Mouse (Mus musculus): ENCODE data around the gene Rbm20. TPM values are rescaled to one million over a fixed set of nuclear protein-coding genes. Genes with fewer than 3 reads are reported as not detected.

Rbm20 gene
- total RNA-seq, 1 experiment: 2.5 TPM

GRCm38 (mm10) chr19:53886576-53887370 lies 209.7 kb downstream of the Rbm20 start:
- no peaks in the 10 kb centered on the region for H3K9me3 ChIP-seq (ENCODE audit: control insufficient read depth, insufficient read depth, low read depth, low read length)
- H3K4me3 ChIP-seq (ENCODE audit: insufficient read depth in 1 of 2, low read depth in 1 of 2, low read length in 2 of 2, poor library complexity in 1 of 2, severe bottlenecking in 1 of 2): no peak overlapping the region
- no peak for DNase-seq (ENCODE audit: low read depth, low spot score)
- H3K27ac ChIP-seq (ENCODE audit: insufficient read depth, low read depth, low read length, poor library complexity, severe bottlenecking): no peak overlapping the region
- H3K9ac ChIP-seq (ENCODE audit: insufficient read depth, low read depth, low read length, poor library complexity, severe bottlenecking): no peak overlapping the region
- peaks cover 0 to 4% of the 10 kb centered on the region in 2 experiments; a peak in 1 of 4 replicates for H3K4me1 ChIP-seq (ENCODE audit: control insufficient read depth in 2 of 2, insufficient read depth in 2 of 2, low read length in 2 of 2, poor library complexity in 1 of 2)
- in situ Hi-C loops (cut with MboI; ENCODE audit: low sequenced_read_pairs in 2 of 2, unreplicated experiment in 2 of 2): no loop called here
- no peaks in the 10 kb centered on the region for H3K36me3 ChIP-seq (ENCODE audit: control insufficient read depth, insufficient read depth, low read length, poor library complexity, severe bottlenecking)
- TF ChIP-seq HCFC1 (IDR thresholded peaks at IDR 0.05; ENCODE audit: borderline replicate concordance, insufficient read depth, low read length) (no peak), MAFK (IDR thresholded peaks at IDR 0.05; ENCODE audit: insufficient read depth, low read depth, low read length) (no peak), ZNF384 (IDR thresholded peaks at IDR 0.05; ENCODE audit: low read depth, low read length) (no peak)

GRCm38 (mm10) chr19:53887822-53888221 lies 210.7 kb downstream of the Rbm20 start:
- DNase-seq (ENCODE audit: low read depth, low spot score): no peak
- H3K9ac ChIP-seq (ENCODE audit: insufficient read depth, low read depth, low read length, poor library complexity, severe bottlenecking): no peak overlapping the region
- no peaks in the 10 kb centered on the region for H3K36me3 ChIP-seq (ENCODE audit: control insufficient read depth, insufficient read depth, low read length, poor library complexity, severe bottlenecking)
- no peaks in the 10 kb centered on the region for H3K9me3 ChIP-seq (ENCODE audit: control insufficient read depth, insufficient read depth, low read depth, low read length)
- in situ Hi-C loops (cut with MboI; ENCODE audit: low sequenced_read_pairs in 2 of 2, unreplicated experiment in 2 of 2): no loop called here
- H3K4me3 ChIP-seq (ENCODE audit: insufficient read depth in 1 of 2, low read depth in 1 of 2, low read length in 2 of 2, poor library complexity in 1 of 2, severe bottlenecking in 1 of 2): no peak overlapping the region
- H3K27ac ChIP-seq (ENCODE audit: insufficient read depth, low read depth, low read length, poor library complexity, severe bottlenecking): no peak overlapping the region
- peaks cover 0 to 4% of the 10 kb centered on the region in 2 experiments; a peak in 1 of 4 replicates for H3K4me1 ChIP-seq (ENCODE audit: control insufficient read depth in 2 of 2, insufficient read depth in 2 of 2, low read length in 2 of 2, poor library complexity in 1 of 2)
- TF ChIP-seq MAFK (IDR thresholded peaks at IDR 0.05; ENCODE audit: insufficient read depth, low read depth, low read length) (no peak), ZC3H11A (IDR thresholded peaks at IDR 0.05; ENCODE audit: borderline replicate concordance, low read depth, low read length) (no peak), ZNF384 (IDR thresholded peaks at IDR 0.05; ENCODE audit: low read depth, low read length) (no peak), CHD2 (IDR thresholded peaks at IDR 0.05; ENCODE audit: low read depth, low read length) (no peak), HCFC1 (IDR thresholded peaks at IDR 0.05; ENCODE audit: borderline replicate concordance, insufficient read depth, low read length) (no peak)

GRCm38 (mm10) chr19:53888331-53888730 lies 211.2 kb downstream of the Rbm20 start:
- no peak for TF ChIP-seq HCFC1 (IDR thresholded peaks at IDR 0.05; ENCODE audit: borderline replicate concordance, insufficient read depth, low read length)
- no peak for TF ChIP-seq ZC3H11A (IDR thresholded peaks at IDR 0.05; ENCODE audit: borderline replicate concordance, low read depth, low read length)
- no peak for TF ChIP-seq ZNF384 (IDR thresholded peaks at IDR 0.05; ENCODE audit: low read depth, low read length)
- no peak for TF ChIP-seq MAFK (IDR thresholded peaks at IDR 0.05; ENCODE audit: insufficient read depth, low read depth, low read length)
- no peak for TF ChIP-seq CHD2 (IDR thresholded peaks at IDR 0.05; ENCODE audit: low read depth, low read length)
- no peak for DNase-seq (ENCODE audit: low read depth, low spot score)
- in situ Hi-C loops (cut with MboI; ENCODE audit: low sequenced_read_pairs in 2 of 2, unreplicated experiment in 2 of 2): no loop called here
- Histone ChIP-seq H3K9ac (ENCODE audit: insufficient read depth, low read depth, low read length, poor library complexity, severe bottlenecking) (no peak overlapping the region), H3K4me3 (ENCODE audit: insufficient read depth in 1 of 2, low read depth in 1 of 2, low read length in 2 of 2, poor library complexity in 1 of 2, severe bottlenecking in 1 of 2) (no peak overlapping the region), H3K9me3 (ENCODE audit: control insufficient read depth, insufficient read depth, low read depth, low read length) (no peaks in the 10 kb centered on the region), H3K27ac (ENCODE audit: insufficient read depth, low read depth, low read length, poor library complexity, severe bottlenecking) (no peak overlapping the region), H3K4me1 (ENCODE audit: control insufficient read depth in 2 of 2, insufficient read depth in 2 of 2, low read length in 2 of 2, poor library complexity in 1 of 2) (peaks cover 0 to 4% of the 10 kb centered on the region in 2 experiments; a peak in 1 of 4 replicates), H3K36me3 (ENCODE audit: control insufficient read depth, insufficient read depth, low read length, poor library complexity, severe bottlenecking) (no peaks in the 10 kb centered on the region)

- no peak overlapping the region for H3K27ac ChIP-seq (ENCODE audit: insufficient read depth, low read depth, low read length, poor library complexity, severe bottlenecking)
- peaks cover 0 to 4% of the 10 kb centered on the region in 2 experiments; a peak in 1 of 4 replicates for H3K4me1 ChIP-seq (ENCODE audit: control insufficient read depth in 2 of 2, insufficient read depth in 2 of 2, low read length in 2 of 2, poor library complexity in 1 of 2)
- no peaks in the 10 kb centered on the region for H3K9me3 ChIP-seq (ENCODE audit: control insufficient read depth, insufficient read depth, low read depth, low read length)
- DNase-seq (ENCODE audit: low read depth, low spot score): no peak
- H3K9ac ChIP-seq (ENCODE audit: insufficient read depth, low read depth, low read length, poor library complexity, severe bottlenecking): no peak overlapping the region
- in situ Hi-C loops (cut with MboI; ENCODE audit: low sequenced_read_pairs in 2 of 2, unreplicated experiment in 2 of 2): no loop called here
- H3K36me3 ChIP-seq (ENCODE audit: control insufficient read depth, insufficient read depth, low read length, poor library complexity, severe bottlenecking): no peaks in the 10 kb centered on the region
- no peak overlapping the region for H3K4me3 ChIP-seq (ENCODE audit: insufficient read depth in 1 of 2, low read depth in 1 of 2, low read length in 2 of 2, poor library complexity in 1 of 2, severe bottlenecking in 1 of 2)
- TF ChIP-seq MAFK (IDR thresholded peaks at IDR 0.05; ENCODE audit: insufficient read depth, low read depth, low read length): no peak
- TF ChIP-seq HCFC1 (IDR thresholded peaks at IDR 0.05; ENCODE audit: borderline replicate concordance, insufficient read depth, low read length): no peak
- TF ChIP-seq ZNF384 (IDR thresholded peaks at IDR 0.05; ENCODE audit: low read depth, low read length): no peak
- TF ChIP-seq ZC3H11A (IDR thresholded peaks at IDR 0.05; ENCODE audit: borderline replicate concordance, low read depth, low read length): no peak
- TF ChIP-seq CHD2 (IDR thresholded peaks at IDR 0.05; ENCODE audit: low read depth, low read length): no peak
Measured at GRCm38 (mm10) chr19:53889555-53889954, 212.4 kb downstream of the Rbm20 start.
